Mouse (Mus musculus) hindbrain, embryonic 12.5 days (tissue): ENCODE measurements around the gene Grk6. TPM values are rescaled to one million over a fixed set of nuclear protein-coding genes. Genes with fewer than 3 reads are reported as not detected.

ENCODE experiments used
- ATAC-seq: fragments of 200-750 bp; cut with Nextera tagmentation; 2 replicates; pipeline ENCODE4 v1.8.0; 2017; ENCODE audit warnings: moderate TSS enrichment; ENCODE audit not compliant: low FRiP score
- H3K27ac ChIP-seq: fragments of 300-500 bp; sonication (generic); 2 replicates; pipeline ENCODE4 v1.5.1; 2016; ENCODE audit warnings: mild to moderate bottlenecking
- H3K27me3 ChIP-seq: fragments of 300-500 bp; sonication (generic); 2 replicates; pipeline ENCODE4 v1.6.1; 2016; ENCODE audit warnings: mild to moderate bottlenecking
- H3K36me3 ChIP-seq: fragments of 300-500 bp; sonication (generic); 2 replicates; pipeline ENCODE4 v1.6.1; 2016; ENCODE audit warnings: mild to moderate bottlenecking
- H3K4me1 ChIP-seq: fragments of 300-500 bp; sonication (generic); 2 replicates; pipeline ENCODE4 v1.6.1; 2016
- H3K4me2 ChIP-seq: fragments of 300-500 bp; sonication (generic); replicated peaks from 2 replicates; pipeline ENCODE4 v1.6.1; 2016; ENCODE audit warnings: mild to moderate bottlenecking
- H3K4me3 ChIP-seq: fragments of 300-500 bp; sonication (generic); 2 replicates; pipeline ENCODE4 v1.5.1; 2016; ENCODE audit warnings: mild to moderate bottlenecking
- H3K9ac ChIP-seq: fragments of 300-500 bp; sonication (generic); 2 replicates; pipeline ENCODE4 v1.6.1; 2016; ENCODE audit warnings: mild to moderate bottlenecking, moderate library complexity
- H3K9me3 ChIP-seq: fragments of 300-500 bp; sonication (generic); replicated peaks from 2 replicates; pipeline ENCODE4 v1.6.1; 2016; ENCODE audit warnings: mild to moderate bottlenecking
- WGBS: fragments of 180-500 bp; shearing (Covaris S2); methylation state at CpG from one replicate; pipeline ENCODE4 v1.1.7; 2016; 5-methylcytosine and 5-hydroxymethylcytosine counted together
- polyA plus RNA-seq: library from polyadenylated mRNA; unstranded; fragments of >200 nt; fragmentation: Nextera tagmentation; extraction: Ambion mirVana; gene quantifications from 2 replicates; pipeline ENCODE4 v1.2.1, GENCODE M21; 2016

The Grk6 gene
- 48.9 and 54.4 TPM in 2 replicates for polyA plus RNA-seq

GRCm38 (mm10) chr13:55444937-55445315, at the start of gene Grk6:
Gene Grk6, plus strand, starts transcription at chr13:55445072.
- peak within 1 kb of the TSS; percentile 87 for H3K4me2 ChIP-seq
- no peaks in the 10 kb centered on the region for H3K27me3 ChIP-seq
- ATAC-seq, result peak; percentile 97
- H3K36me3 ChIP-seq, result peaks cover 1% of the 10 kb centered on the region
- no peaks in the 10 kb centered on the region for H3K9me3 ChIP-seq
- H3K9ac ChIP-seq, result peak within 1 kb of the TSS; percentile 95
- H3K4me3 ChIP-seq, result peak within 1 kb of the TSS; percentile 87
- H3K4me1 ChIP-seq, result peaks cover 30% of the 10 kb centered on the region
- under 1% methylated on average over 34 of the region's 35 CpGs for WGBS
- H3K27ac ChIP-seq, result peak within 1 kb of the TSS; percentile 96

GRCm38 (mm10) chr13:55398088-55398487, 46.8 kb upstream of the Grk6 start, which contains the start of gene Slc34a1:
Gene Slc34a1, plus strand, starts transcription at chr13:55398187.
- Histone ChIP-seq H3K4me3 (no peak within 1 kb of the TSS), H3K9me3 (no peaks in the 10 kb centered on the region), H3K27ac (no peak within 1 kb of the TSS), H3K4me1 (no peaks in the 10 kb centered on the region), H3K4me2 (no peak within 1 kb of the TSS), H3K36me3 (no peaks in the 10 kb centered on the region), H3K27me3 (peaks cover 14% of the 10 kb centered on the region), H3K9ac (no peak within 1 kb of the TSS)
- WGBS, result 75% methylated on average over 1 of the region's 1 CpGs
- no peak for ATAC-seq

GRCm38 (mm10) chr13:55399300-55400038, 45.4 kb upstream of the Grk6 start:
- Histone ChIP-seq H3K4me1 (peaks cover 3% of the 10 kb centered on the region; the same call in 1 of the 2 replicates), H3K9me3 (no peaks in the 10 kb centered on the region), H3K27me3 (peaks cover 19% of the 10 kb centered on the region), H3K4me3 (no peak overlapping the region), H3K4me2 (no peak overlapping the region), H3K36me3 (no peaks in the 10 kb centered on the region), H3K9ac (no peak overlapping the region), H3K27ac (no peak overlapping the region)
- no peak for ATAC-seq
- WGBS, result 81% methylated on average over 5 of the region's 5 CpGs

GRCm38 (mm10) chr13:55400039-55400346, 44.9 kb upstream of the Grk6 start:
- Histone ChIP-seq H3K27ac (no peak overlapping the region), H3K4me2 (no peak overlapping the region), H3K4me3 (no peak overlapping the region), H3K9ac (no peak overlapping the region), H3K27me3 (peaks cover 19% of the 10 kb centered on the region), H3K4me1 (peaks cover 4% of the 10 kb centered on the region), H3K9me3 (no peaks in the 10 kb centered on the region), H3K36me3 (no peaks in the 10 kb centered on the region)
- ATAC-seq, result no peak
- WGBS, result 79% methylated on average over 1 of the region's 1 CpGs

GRCm38 (mm10) chr13:55403266-55403665, 41.6 kb upstream of the Grk6 start:
- Histone ChIP-seq H3K9ac (no peak overlapping the region), H3K27me3 (peaks cover 19% of the 10 kb centered on the region), H3K4me3 (no peak overlapping the region), H3K4me1 (peaks cover 13% of the 10 kb centered on the region), H3K36me3 (no peaks in the 10 kb centered on the region), H3K4me2 (no peak overlapping the region), H3K9me3 (no peaks in the 10 kb centered on the region), H3K27ac (peak overlapping the region; percentile 81)
- WGBS, result 52% methylated on average over 7 of the region's 7 CpGs
- peak; percentile 55 for ATAC-seq

- Histone ChIP-seq H3K27ac (peak overlapping the region; percentile 81), H3K36me3 (no peaks in the 10 kb centered on the region), H3K9me3 (no peaks in the 10 kb centered on the region), H3K4me2 (no peak overlapping the region), H3K4me1 (peaks cover 13% of the 10 kb centered on the region), H3K4me3 (no peak overlapping the region), H3K27me3 (peaks cover 19% of the 10 kb centered on the region), H3K9ac (no peak overlapping the region)
- ATAC-seq, result no peak
- 71% methylated on average over 15 of the region's 15 CpGs for WGBS
Measured at GRCm38 (mm10) chr13:55403935-55404852, 40.7 kb upstream of the Grk6 start.

- H3K27ac ChIP-seq, result peak overlapping the region; percentile 81
- H3K4me1 ChIP-seq, result peaks cover 13% of the 10 kb centered on the region
- H3K27me3 ChIP-seq, result peaks cover 19% of the 10 kb centered on the region
- H3K9me3 ChIP-seq, result no peaks in the 10 kb centered on the region
- peak overlapping the region; percentile 11; the same call in 1 of the 2 replicates for H3K4me2 ChIP-seq
- H3K4me3 ChIP-seq, result no peak overlapping the region
- H3K9ac ChIP-seq, result peak overlapping the region; percentile 52
- H3K36me3 ChIP-seq, result no peaks in the 10 kb centered on the region
- WGBS, result 15% methylated on average over 11 of the region's 11 CpGs
- peak; percentile 88 for ATAC-seq
Measured at GRCm38 (mm10) chr13:55404853-55405782, 39.8 kb upstream of the Grk6 start.

- H3K4me3 ChIP-seq, result no peak overlapping the region
- H3K36me3 ChIP-seq, result no peaks in the 10 kb centered on the region
- peaks cover 13% of the 10 kb centered on the region for H3K4me1 ChIP-seq
- H3K27me3 ChIP-seq, result peaks cover 16% of the 10 kb centered on the region
- H3K4me2 ChIP-seq, result no peak overlapping the region
- peak overlapping the region; percentile 64 for H3K27ac ChIP-seq
- 0 out of 2 replicates have a peak, but pooled peaks have one; percentile 27 for ATAC-seq
- WGBS, result 69% methylated on average over 13 of the region's 13 CpGs
- peak overlapping the region; percentile 52 for H3K9ac ChIP-seq
- H3K9me3 ChIP-seq, result no peaks in the 10 kb centered on the region
Measured at GRCm38 (mm10) chr13:55405783-55406390, 39.0 kb upstream of the Grk6 start.

- Histone ChIP-seq H3K4me3 (no peak overlapping the region), H3K9me3 (no peaks in the 10 kb centered on the region), H3K4me1 (peaks cover 13% of the 10 kb centered on the region), H3K4me2 (no peak overlapping the region), H3K36me3 (no peaks in the 10 kb centered on the region), H3K27ac (no peak overlapping the region), H3K9ac (no peak overlapping the region), H3K27me3 (peaks cover 9% of the 10 kb centered on the region; the same call in 1 of the 2 replicates)
- ATAC-seq, result no peak
- WGBS, result 85% methylated on average over 4 of the region's 4 CpGs
Measured at GRCm38 (mm10) chr13:55407341-55407740, 37.5 kb upstream of the Grk6 start.

- Histone ChIP-seq H3K27me3 (peaks cover 12% of the 10 kb centered on the region; the same call in 1 of the 2 replicates), H3K9me3 (no peaks in the 10 kb centered on the region), H3K4me1 (peaks cover 12% of the 10 kb centered on the region), H3K9ac (no peak overlapping the region), H3K27ac (no peak overlapping the region), H3K4me3 (no peak overlapping the region), H3K36me3 (no peaks in the 10 kb centered on the region), H3K4me2 (no peak overlapping the region)
- ATAC-seq, result no peak
- WGBS, result 90% methylated on average over 19 of the region's 19 CpGs
Measured at GRCm38 (mm10) chr13:55408546-55409120, 36.2 kb upstream of the Grk6 start.

- peaks cover 21% of the 10 kb centered on the region; the same call in 1 of the 2 replicates for H3K27me3 ChIP-seq
- peaks cover 6% of the 10 kb centered on the region for H3K4me1 ChIP-seq
- H3K4me2 ChIP-seq, result no peak overlapping the region
- no peak overlapping the region for H3K4me3 ChIP-seq
- ATAC-seq, result no peak
- WGBS, result 71% methylated on average over 7 of the region's 7 CpGs
- H3K9ac ChIP-seq, result no peak overlapping the region
- H3K27ac ChIP-seq, result no peak overlapping the region
- no peaks in the 10 kb centered on the region for H3K36me3 ChIP-seq
- no peaks in the 10 kb centered on the region for H3K9me3 ChIP-seq
Measured at GRCm38 (mm10) chr13:55411826-55412225, 33.0 kb upstream of the Grk6 start.
